Mouse (Mus musculus): ENCODE measurements at regions not wholly inside any gene's neighbourhood (a gene's known extent, or its start where the extent isn't known, plus 50 kb on each side); places are given as distances from the start of the nearest gene placed in this dataset.

GRCm38 (mm10) chr3:14989635-14990034, 103.6 kb downstream of the Car2 start:
- Histone ChIP-seq H3K4me2 (ENCODE audit: low read depth, low read length) (no peak overlapping the region), H3K27ac (no peak overlapping the region), H3K27me3 (ENCODE audit: insufficient read depth, low read length) (no peaks in the 10 kb centered on the region), H3K9ac (replicated peaks; ENCODE audit: low read length) (no peak overlapping the region), H3K4me3 (ENCODE audit: low read length) (no peak overlapping the region), H3K36me3 (ENCODE audit: insufficient read depth, low read length) (no peaks in the 10 kb centered on the region), H3K4me1 (ENCODE audit: insufficient read depth, low read length) (no peaks in the 10 kb centered on the region), H3K9me3 (ENCODE audit: low read length) (no peaks in the 10 kb centered on the region)
- ATAC-seq (no peak), DNase-seq (ENCODE audit: low spot score) (no peak)
- TF ChIP-seq CTCF (IDR thresholded peaks at IDR 0.05; ENCODE audit: low read depth): no peak
- 77% methylated on average over 3 of the region's 3 CpGs for WGBS

GRCm38 (mm10) chr3:14993936-14994335, 107.9 kb downstream of the Car2 start:
- no peaks in the 10 kb centered on the region for H3K27me3 ChIP-seq (ENCODE audit: insufficient read depth, low read length)
- no peaks in the 10 kb centered on the region for H3K4me1 ChIP-seq (ENCODE audit: insufficient read depth, low read length)
- no peak overlapping the region for H3K9ac ChIP-seq (replicated peaks; ENCODE audit: low read length)
- no peak overlapping the region for H3K4me2 ChIP-seq (ENCODE audit: low read depth, low read length)
- no peaks in the 10 kb centered on the region for H3K9me3 ChIP-seq (ENCODE audit: low read length)
- H3K4me3 ChIP-seq (ENCODE audit: low read length): no peak overlapping the region
- WGBS: 90% methylated on average over 2 of the region's 2 CpGs
- H3K27ac ChIP-seq: no peak overlapping the region
- no peak for ATAC-seq
- H3K36me3 ChIP-seq (ENCODE audit: insufficient read depth, low read length): no peaks in the 10 kb centered on the region
- no peak for DNase-seq (ENCODE audit: low spot score)
- no peak for TF ChIP-seq CTCF (IDR thresholded peaks at IDR 0.05; ENCODE audit: low read depth)

- no peak overlapping the region for H3K4me2 ChIP-seq (ENCODE audit: low read depth, low read length)
- 87% methylated on average over 3 of the region's 3 CpGs for WGBS
- no peaks in the 10 kb centered on the region for H3K4me1 ChIP-seq (ENCODE audit: insufficient read depth, low read length)
- no peak overlapping the region for H3K4me3 ChIP-seq (ENCODE audit: low read length)
- H3K36me3 ChIP-seq (ENCODE audit: insufficient read depth, low read length): no peaks in the 10 kb centered on the region
- no peak overlapping the region for H3K9ac ChIP-seq (replicated peaks; ENCODE audit: low read length)
- H3K9me3 ChIP-seq (ENCODE audit: low read length): no peaks in the 10 kb centered on the region
- no peak for TF ChIP-seq CTCF (IDR thresholded peaks at IDR 0.05; ENCODE audit: low read depth)
- ATAC-seq (no peak), DNase-seq (ENCODE audit: low spot score) (no peak)
- no peaks in the 10 kb centered on the region for H3K27me3 ChIP-seq (ENCODE audit: insufficient read depth, low read length)
- H3K27ac ChIP-seq: no peak overlapping the region
Observed at GRCm38 (mm10) chr3:14997241-14997640, 111.2 kb downstream of the Car2 start.

GRCm38 (mm10) chr3:14998521-14998920, 112.4 kb downstream of the Car2 start:
- Histone ChIP-seq H3K4me2 (ENCODE audit: low read depth, low read length) (no peak overlapping the region), H3K36me3 (ENCODE audit: insufficient read depth, low read length) (no peaks in the 10 kb centered on the region), H3K4me1 (ENCODE audit: insufficient read depth, low read length) (no peaks in the 10 kb centered on the region), H3K4me3 (ENCODE audit: low read length) (no peak overlapping the region), H3K9me3 (ENCODE audit: low read length) (no peaks in the 10 kb centered on the region), H3K27me3 (ENCODE audit: insufficient read depth, low read length) (no peaks in the 10 kb centered on the region), H3K27ac (no peak overlapping the region), H3K9ac (replicated peaks; ENCODE audit: low read length) (no peak overlapping the region)
- no peak for TF ChIP-seq CTCF (IDR thresholded peaks at IDR 0.05; ENCODE audit: low read depth)
- WGBS: 47% methylated on average over 2 of the region's 2 CpGs
- no peak for DNase-seq (ENCODE audit: low spot score)
- ATAC-seq: no peak

- no peaks in the 10 kb centered on the region for H3K9me3 ChIP-seq (ENCODE audit: low read length)
- no peak for DNase-seq (ENCODE audit: low spot score)
- WGBS: 94% methylated on average over 1 of the region's 1 CpGs
- no peaks in the 10 kb centered on the region for H3K4me1 ChIP-seq (ENCODE audit: insufficient read depth, low read length)
- H3K9ac ChIP-seq (replicated peaks; ENCODE audit: low read length): no peak overlapping the region
- H3K27me3 ChIP-seq (ENCODE audit: insufficient read depth, low read length): no peaks in the 10 kb centered on the region
- no peak overlapping the region for H3K27ac ChIP-seq
- no peak for ATAC-seq
- no peak for TF ChIP-seq CTCF (IDR thresholded peaks at IDR 0.05; ENCODE audit: low read depth)
- H3K4me2 ChIP-seq (ENCODE audit: low read depth, low read length): no peak overlapping the region
- no peak overlapping the region for H3K4me3 ChIP-seq (ENCODE audit: low read length)
- H3K36me3 ChIP-seq (ENCODE audit: insufficient read depth, low read length): no peaks in the 10 kb centered on the region
Observed at GRCm38 (mm10) chr3:14999411-14999810, 113.3 kb downstream of the Car2 start.

- H3K4me3 ChIP-seq (ENCODE audit: low read length): no peak overlapping the region
- no peak for TF ChIP-seq CTCF (IDR thresholded peaks at IDR 0.05; ENCODE audit: low read depth)
- ATAC-seq (no peak), DNase-seq (ENCODE audit: low spot score) (no peak)
- H3K27me3 ChIP-seq (ENCODE audit: insufficient read depth, low read length): no peaks in the 10 kb centered on the region
- no peak overlapping the region for H3K27ac ChIP-seq
- no peaks in the 10 kb centered on the region for H3K4me1 ChIP-seq (ENCODE audit: insufficient read depth, low read length)
- no peak overlapping the region for H3K4me2 ChIP-seq (ENCODE audit: low read depth, low read length)
- no peak overlapping the region for H3K9ac ChIP-seq (replicated peaks; ENCODE audit: low read length)
- no peaks in the 10 kb centered on the region for H3K9me3 ChIP-seq (ENCODE audit: low read length)
- no peaks in the 10 kb centered on the region for H3K36me3 ChIP-seq (ENCODE audit: insufficient read depth, low read length)
Observed at GRCm38 (mm10) chr3:14999914-15000313, 113.8 kb downstream of the Car2 start.

- no peaks in the 10 kb centered on the region for H3K36me3 ChIP-seq (ENCODE audit: insufficient read depth, low read length)
- no peak overlapping the region for H3K4me2 ChIP-seq (ENCODE audit: low read depth, low read length)
- DNase-seq (ENCODE audit: low spot score) (no peak), ATAC-seq (no peak)
- no peak overlapping the region for H3K4me3 ChIP-seq (ENCODE audit: low read length)
- WGBS: 11% methylated on average over 3 of the region's 3 CpGs
- H3K27ac ChIP-seq: no peak overlapping the region
- H3K4me1 ChIP-seq (ENCODE audit: insufficient read depth, low read length): no peaks in the 10 kb centered on the region
- no peaks in the 10 kb centered on the region for H3K9me3 ChIP-seq (ENCODE audit: low read length)
- H3K9ac ChIP-seq (replicated peaks; ENCODE audit: low read length): no peak overlapping the region
- H3K27me3 ChIP-seq (ENCODE audit: insufficient read depth, low read length): no peaks in the 10 kb centered on the region
- TF ChIP-seq CTCF (IDR thresholded peaks at IDR 0.05; ENCODE audit: low read depth): no peak
Observed at GRCm38 (mm10) chr3:15000657-15001056, 114.6 kb downstream of the Car2 start.
